Mouse (Mus musculus): Measurements from ENCODE around the gene Unc93a. TPM values are rescaled to one million over a fixed set of nuclear protein-coding genes. Genes with fewer than 3 reads are reported as not detected.
"Not testable (repeated sequence)": the region's sequence is repeated elsewhere in the genome, so short reads cannot be mapped to it uniquely, and the experiment has no call there.

Unc93a gene
- polyA plus RNA-seq, 1 experiment from 2014 or later, result not detected

DNA sequence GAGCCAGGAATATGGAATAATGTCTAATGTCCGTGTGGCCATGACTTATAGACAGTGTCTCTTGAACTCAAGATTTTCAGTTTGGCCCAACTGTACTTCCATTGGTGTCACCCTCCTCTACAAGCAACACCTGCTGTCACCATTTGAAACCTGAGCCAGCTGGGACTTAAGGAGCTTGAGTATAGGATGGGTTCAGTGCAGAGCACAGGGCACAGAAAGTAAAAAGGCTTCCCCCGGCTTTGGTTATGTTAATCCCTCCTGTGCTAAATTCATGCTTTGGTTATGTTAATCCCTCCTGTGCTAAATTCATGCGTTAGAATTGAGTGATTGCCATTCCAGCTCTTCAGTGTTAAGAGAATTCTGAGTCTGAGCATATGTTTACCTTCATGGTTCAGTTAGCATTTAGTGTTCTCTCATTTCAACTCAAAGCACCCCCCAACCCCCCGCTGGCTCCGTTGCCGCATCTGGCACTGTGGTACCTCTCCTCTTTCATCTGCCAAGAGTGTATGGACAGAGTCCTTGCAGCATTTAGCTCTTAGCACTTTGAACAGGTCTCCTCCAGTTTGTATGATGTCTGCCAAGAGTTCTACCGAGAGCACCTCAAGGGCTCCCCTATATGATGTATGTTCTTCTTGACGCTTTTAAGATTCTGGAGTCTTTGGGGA lies 39.4 kb downstream of the Unc93a start:
- H3K4me2 ChIP-seq (replicated peaks); H3K9me3 ChIP-seq (ENCODE audit: control insufficient read depth, low read length); DNase-seq (ENCODE audit: low spot score); H3K9ac ChIP-seq; H3K36me3 ChIP-seq (replicated peaks; ENCODE audit: control insufficient read depth, insufficient read depth); ATAC-seq (ENCODE audit: low FRiP score); H3K27me3 ChIP-seq (ENCODE audit: control insufficient read depth, insufficient read depth, low read length); H3K27ac ChIP-seq; H3K4me1 ChIP-seq (replicated peaks; ENCODE audit: control insufficient read depth, insufficient read depth, low read length); H3K4me3 ChIP-seq (replicated peaks; ENCODE audit: low read length): not testable (repeated sequence)
- WGBS, result 56% methylated on average over 5 of the region's 8 CpGs

DNA sequence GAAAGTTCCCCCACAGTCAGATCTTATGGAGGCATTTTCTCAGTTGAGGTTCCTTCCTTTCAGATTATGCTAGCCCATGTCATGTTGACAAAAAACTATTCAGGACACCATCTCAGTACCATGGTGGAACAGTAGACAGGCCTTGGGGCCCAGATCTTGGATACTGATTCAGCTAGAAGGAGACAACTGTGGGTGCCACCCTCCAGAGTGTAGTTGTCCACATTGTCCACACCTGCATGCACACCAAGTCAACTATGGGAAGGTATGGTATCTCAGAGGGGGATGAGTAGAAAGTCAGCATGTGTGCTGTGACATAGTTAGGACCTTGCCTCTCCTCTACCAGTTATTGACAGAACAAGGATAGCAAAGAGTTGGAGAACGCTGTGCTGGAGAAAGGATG lies 40.1 kb downstream of the Unc93a start:
- ATAC-seq (ENCODE audit: low FRiP score), result 0 out of 2 replicates have a peak, but pooled peaks have one; percentile 43

DNA sequence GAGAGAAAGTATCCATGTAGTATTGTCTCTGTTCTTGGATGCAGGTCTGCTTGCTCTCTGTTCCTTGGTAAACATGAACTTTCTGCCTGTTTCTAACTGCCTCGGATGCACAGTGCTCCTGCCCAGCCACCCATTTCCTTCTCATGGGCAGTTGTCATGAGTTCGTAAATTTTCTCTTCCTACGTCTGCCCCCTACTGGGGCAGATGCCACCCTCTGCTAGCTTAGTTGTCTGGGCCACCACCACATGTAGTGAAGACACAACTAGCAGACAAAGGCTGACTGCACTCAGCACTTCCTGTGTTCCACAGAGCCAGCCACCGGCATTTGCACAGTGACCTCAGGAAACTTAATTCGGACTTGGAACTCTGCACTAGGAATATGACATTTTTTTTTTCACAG lies 62.4 kb downstream of the Unc93a start:
- not testable (repeated sequence) for H3K27me3 ChIP-seq (ENCODE audit: control insufficient read depth, insufficient read depth, low read length); H3K4me1 ChIP-seq (replicated peaks; ENCODE audit: control insufficient read depth, insufficient read depth, low read length); H3K4me3 ChIP-seq (replicated peaks; ENCODE audit: low read length); H3K9me3 ChIP-seq (ENCODE audit: control insufficient read depth, low read length); H3K4me2 ChIP-seq (replicated peaks); H3K9ac ChIP-seq; ATAC-seq (ENCODE audit: low FRiP score); H3K27ac ChIP-seq; H3K36me3 ChIP-seq (replicated peaks; ENCODE audit: control insufficient read depth, insufficient read depth); DNase-seq (ENCODE audit: low spot score)
- 77% methylated on average over 3 of the region's 5 CpGs for WGBS

More for the DNA sequence above, 40.1 kb downstream of the Unc93a start:
- H3K4me2 ChIP-seq (replicated peaks); DNase-seq (ENCODE audit: low spot score); H3K27ac ChIP-seq; H3K4me3 ChIP-seq (replicated peaks; ENCODE audit: low read length); H3K9me3 ChIP-seq (ENCODE audit: control insufficient read depth, low read length); H3K9ac ChIP-seq; H3K4me1 ChIP-seq (replicated peaks; ENCODE audit: control insufficient read depth, insufficient read depth, low read length); H3K36me3 ChIP-seq (replicated peaks; ENCODE audit: control insufficient read depth, insufficient read depth); H3K27me3 ChIP-seq (ENCODE audit: control insufficient read depth, insufficient read depth, low read length): not testable (repeated sequence)
- no CpG with 5 or more reads among the region's 1 CpGs for WGBS

DNA sequence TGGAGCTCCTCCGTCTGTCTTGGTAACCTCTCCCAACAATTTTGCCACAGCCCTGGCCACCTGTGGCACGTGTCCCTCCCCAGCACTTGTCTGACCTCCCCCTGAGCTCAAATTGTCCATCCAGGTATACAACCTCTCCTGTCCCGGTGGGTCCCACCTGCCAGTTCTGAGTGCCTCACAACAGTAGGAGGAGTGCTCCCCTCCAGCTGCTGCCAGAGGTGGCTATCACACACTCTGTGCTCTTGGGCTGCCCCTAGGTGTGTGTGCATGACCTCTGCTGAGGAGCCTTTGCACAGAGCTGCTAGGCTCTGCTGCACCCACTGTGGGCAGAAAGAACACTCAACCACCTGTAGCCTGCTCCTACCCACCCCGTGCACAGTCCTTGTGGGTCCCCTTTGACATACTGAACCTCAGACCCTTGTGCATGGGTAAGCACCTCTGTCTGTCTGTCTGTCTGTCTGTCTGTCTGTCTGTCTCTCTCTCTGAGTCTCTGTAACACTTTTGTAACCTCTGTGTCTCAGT lies 63.7 kb downstream of the Unc93a start:
- H3K4me2 ChIP-seq (replicated peaks); H3K9ac ChIP-seq; H3K27ac ChIP-seq; H3K36me3 ChIP-seq (replicated peaks; ENCODE audit: control insufficient read depth, insufficient read depth); H3K9me3 ChIP-seq (ENCODE audit: control insufficient read depth, low read length); DNase-seq (ENCODE audit: low spot score); H3K4me3 ChIP-seq (replicated peaks; ENCODE audit: low read length); H3K27me3 ChIP-seq (ENCODE audit: control insufficient read depth, insufficient read depth, low read length); H3K4me1 ChIP-seq (replicated peaks; ENCODE audit: control insufficient read depth, insufficient read depth, low read length): not testable (repeated sequence)
- peak; percentile 62; the same call in 1 of the 2 replicates for ATAC-seq (ENCODE audit: low FRiP score)
- 80% methylated on average over 1 of the region's 4 CpGs for WGBS

DNA sequence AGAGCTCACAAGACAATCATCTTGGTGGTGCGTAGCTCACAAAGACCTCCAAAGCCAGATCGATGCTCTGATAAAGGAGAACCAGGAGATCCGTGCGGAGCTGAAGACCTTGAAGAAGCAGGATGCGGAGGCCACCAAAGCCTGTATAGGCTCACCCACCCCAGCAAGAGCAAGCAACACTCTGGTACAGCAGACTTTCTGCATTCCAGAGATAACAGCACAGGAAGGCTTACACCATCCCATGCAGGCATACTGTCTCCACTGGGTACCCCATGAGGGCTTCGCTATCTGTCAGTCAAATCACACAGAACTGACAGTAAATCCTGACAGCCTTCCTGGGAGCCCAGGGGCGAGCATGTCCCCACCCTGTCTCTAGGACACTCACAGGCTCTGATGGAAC lies 68.7 kb downstream of the Unc93a start:
- 98% methylated on average over 3 of the region's 7 CpGs for WGBS
- H3K36me3 ChIP-seq (replicated peaks; ENCODE audit: control insufficient read depth, insufficient read depth); H3K4me1 ChIP-seq (replicated peaks; ENCODE audit: control insufficient read depth, insufficient read depth, low read length); H3K4me3 ChIP-seq (replicated peaks; ENCODE audit: low read length); DNase-seq (ENCODE audit: low spot score); ATAC-seq (ENCODE audit: low FRiP score); H3K27me3 ChIP-seq (ENCODE audit: control insufficient read depth, insufficient read depth, low read length); H3K9ac ChIP-seq; H3K9me3 ChIP-seq (ENCODE audit: control insufficient read depth, low read length); H3K4me2 ChIP-seq (replicated peaks); H3K27ac ChIP-seq: not testable (repeated sequence)

DNA sequence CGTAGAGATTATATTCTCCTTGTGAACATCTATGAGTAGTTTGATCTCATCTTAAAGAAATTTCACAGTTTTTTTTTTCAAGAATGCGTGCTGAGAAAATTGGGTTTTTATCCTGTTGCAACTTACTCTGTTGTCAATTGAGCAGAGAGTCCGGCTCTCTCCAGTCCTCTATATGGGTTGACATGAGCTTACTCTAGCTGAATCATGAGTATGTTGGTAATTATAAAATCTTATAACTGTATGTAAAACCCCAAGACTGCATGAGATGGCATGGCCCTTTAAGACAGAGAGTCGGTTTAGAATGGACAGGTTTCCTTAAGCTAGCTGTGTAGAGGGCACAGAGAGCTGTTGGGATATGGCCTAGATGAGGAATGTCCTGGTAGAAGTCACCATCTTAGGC lies 70.8 kb downstream of the Unc93a start, which contains the start of gene Tcp10b:
TSS of gene Tcp10b (plus strand) at position 301 of the 400 bp plus-strand sequence.
- H3K4me1 ChIP-seq (replicated peaks; ENCODE audit: control insufficient read depth, insufficient read depth, low read length); H3K9ac ChIP-seq; DNase-seq (ENCODE audit: low spot score); H3K27me3 ChIP-seq (ENCODE audit: control insufficient read depth, insufficient read depth, low read length); H3K4me3 ChIP-seq (replicated peaks; ENCODE audit: low read length); H3K9me3 ChIP-seq (ENCODE audit: control insufficient read depth, low read length); ATAC-seq (ENCODE audit: low FRiP score); H3K27ac ChIP-seq; H3K36me3 ChIP-seq (replicated peaks; ENCODE audit: control insufficient read depth, insufficient read depth); H3K4me2 ChIP-seq (replicated peaks): not testable (repeated sequence)
- WGBS, result 95% methylated on average over 4 of the region's 4 CpGs

Other genes with a start within 250 kb of the Unc93a start
- gene Pnldc1, start 221.6 kb downstream of the Unc93a start, polyA plus RNA-seq (2014; fragmentation: Nextera tagmentation; extraction: Ambion mirVana), result 1.8 and 2.5 TPM in 2 replicates
- 392 and 417 TPM in 2 replicates for gene Tcp1, start 216.1 kb downstream of the Unc93a start, polyA plus RNA-seq (2014; fragmentation: Nextera tagmentation; extraction: Ambion mirVana)
- gene Mrpl18, start 215.5 kb downstream of the Unc93a start, polyA plus RNA-seq (2014; fragmentation: Nextera tagmentation; extraction: Ambion mirVana), result 112 and 138 TPM in 2 replicates
- gene Acat3, start 191.2 kb downstream of the Unc93a start, polyA plus RNA-seq (2014; fragmentation: Nextera tagmentation; extraction: Ambion mirVana), result 0.52 and 1.1 TPM in 2 replicates
- gene Acat2, start 171.1 kb downstream of the Unc93a start, polyA plus RNA-seq (2014; fragmentation: Nextera tagmentation; extraction: Ambion mirVana), result 216 and 283 TPM in 2 replicates
- gene Wtap, start 137.6 kb downstream of the Unc93a start, polyA plus RNA-seq (2014; fragmentation: Nextera tagmentation; extraction: Ambion mirVana), result 120 and 123 TPM in 2 replicates
- gene Sod2, start 125.0 kb downstream of the Unc93a start, polyA plus RNA-seq (2014; fragmentation: Nextera tagmentation; extraction: Ambion mirVana), result 163 and 172 TPM in 2 replicates
- 0.16 and 0.22 TPM in 2 replicates for gene Gpr31b, start 79.5 kb downstream of the Unc93a start, polyA plus RNA-seq (2014; fragmentation: Nextera tagmentation; extraction: Ambion mirVana)
- 0.29 and 0.44 TPM in 2 replicates for gene Tcp10b, start 70.7 kb downstream of the Unc93a start, polyA plus RNA-seq (2014; fragmentation: Nextera tagmentation; extraction: Ambion mirVana)
- not detected in 2 replicates for gene Smok2a, start 89.4 kb upstream of the Unc93a start, polyA plus RNA-seq (2014; fragmentation: Nextera tagmentation; extraction: Ambion mirVana)
- gene Smok2b, start 98.4 kb upstream of the Unc93a start, polyA plus RNA-seq (2014; fragmentation: Nextera tagmentation; extraction: Ambion mirVana), result not detected in 2 replicates
- gene Tcp10c, start 222.8 kb upstream of the Unc93a start, polyA plus RNA-seq (2014; fragmentation: Nextera tagmentation; extraction: Ambion mirVana), result 0.16 TPM in 1 of 2 replicates, not detected in the other